8 mouse cellular contexts compared by ENCODE assay signal in genomic region chr5:136953440-136953951, GRCm38 (mm10). TPM values are rescaled to one million over a fixed set of nuclear protein-coding genes. Genes with fewer than 3 reads are reported as not detected.
DNase-seq lines count a peak whose midpoint lies in the region; ATAC-seq lines count a peak whose summit lies in the region.

No protein-coding gene starts in this region.

- peak; percentile 11 for DNase-seq in CD4-positive, CD25-positive, alpha-beta regulatory T cell, adult 2 months (ENCODE audit: low read depth, low spot score)
- DNase-seq in MN1 (ENCODE audit: low spot score): peak; percentile 57
- peak; percentile 52 for DNase-seq in layer of hippocampus, adult 9-10 months (ENCODE audit: low spot score)
- no peak for DNase-seq in frontal cortex, postnatal 25 days (ENCODE audit: low spot score in 2 of 2)

- no peaks in the 10 kb centered on the region for H3K9me3 ChIP-seq in megakaryocyte, embryonic 14.5 days

- peaks cover 26% of the 10 kb centered on the region for H3K36me3 ChIP-seq in megakaryocyte, embryonic 14.5 days (replicated peaks; ENCODE audit: low read length)

- no peak for ATAC-seq in CD4-positive, CD25-positive, alpha-beta regulatory T cell, adult 4 months
- 0 out of 2 replicates have a peak, but pooled peaks have one; percentile 29 for ATAC-seq in erythroblast, adult 5-6 weeks (replicated peaks; ENCODE audit: low FRiP score, poor library complexity, severe bottlenecking)
- ATAC-seq in hematopoietic stem cell, adult 5-6 weeks (replicated peaks in 1 of 2; ENCODE audit: insufficient read depth in 1 of 2, low FRiP score in 2 of 2, low TSS enrichment in 1 of 2, low read depth in 1 of 2, poor library complexity in 2 of 2, severe bottlenecking in 2 of 2): peak; percentile 24 to 51; a peak in 1 of 4 replicates

- H3K4me3 ChIP-seq in megakaryocyte, embryonic 14.5 days (replicated peaks): peak overlapping the region; percentile 93

- H3K4me1 ChIP-seq in megakaryocyte, embryonic 14.5 days: peaks cover 50% of the 10 kb centered on the region

- no peaks in the 10 kb centered on the region for H3K27me3 ChIP-seq in megakaryocyte, embryonic 14.5 days (replicated peaks)

RNA-seq across cellular contexts. Expression of gene Fis1, which starts 0.4 kb away (rescaled TPM):
- polyA plus RNA-seq in CD4-positive, CD25-positive, alpha-beta regulatory T cell, adult 4 months (2017; shearing (Covaris generic)): 100 to 1,000 TPM; 390 to 404 TPM
- 160 and 175 TPM in 2 replicates for total RNA-seq in erythroblast, adult 5-6 weeks (2015; ENCODE audit: low replicate concordance)
- 65.3 and 70.5 TPM in 2 replicates for total RNA-seq in erythroblast, adult 5-6 weeks (2017; ENCODE audit: low replicate concordance)
- 56.8 and 146 TPM in 2 replicates for total RNA-seq in hematopoietic stem cell, adult 5-6 weeks (2017)
- polyA plus RNA-seq in megakaryocyte, embryonic 14.5 days (2012; ENCODE audit: insufficient read depth, low replicate concordance): 1,064 and 1,998 TPM in 2 replicates

RNA-seq across cellular contexts. Expression of gene Cldn15, which starts 12.9 kb away (rescaled TPM):
- polyA plus RNA-seq in CD4-positive, CD25-positive, alpha-beta regulatory T cell, adult 4 months (2017; shearing (Covaris generic)): under 1 TPM in 1 of 2 experiments, not detected in 1; 0.34 TPM
- total RNA-seq in erythroblast, adult 5-6 weeks (2015; ENCODE audit: low replicate concordance): 5.8 and 14.0 TPM in 2 replicates
- total RNA-seq in erythroblast, adult 5-6 weeks (2017; ENCODE audit: low replicate concordance): 11.0 and 19.1 TPM in 2 replicates
- total RNA-seq in hematopoietic stem cell, adult 5-6 weeks (2017): 0.40 and 9.1 TPM in 2 replicates
- 0.90 and 4.8 TPM in 2 replicates for polyA plus RNA-seq in megakaryocyte, embryonic 14.5 days (2012; ENCODE audit: insufficient read depth, low replicate concordance)

RNA-seq across cellular contexts. Expression of gene Plod3, which starts 33.3 kb away (rescaled TPM):
- polyA plus RNA-seq in CD4-positive, CD25-positive, alpha-beta regulatory T cell, adult 4 months (2017; shearing (Covaris generic)): 1 to 10 TPM; 4.4 to 8.8 TPM
- total RNA-seq in erythroblast, adult 5-6 weeks (2015; ENCODE audit: low replicate concordance): 19.2 and 23.0 TPM in 2 replicates
- 20.6 and 36.1 TPM in 2 replicates for total RNA-seq in erythroblast, adult 5-6 weeks (2017; ENCODE audit: low replicate concordance)
- 33.3 and 37.8 TPM in 2 replicates for total RNA-seq in hematopoietic stem cell, adult 5-6 weeks (2017)
- polyA plus RNA-seq in megakaryocyte, embryonic 14.5 days (2012; ENCODE audit: insufficient read depth, low replicate concordance): 32.3 and 34.6 TPM in 2 replicates

RNA-seq across cellular contexts. Expression of gene Znhit1, which starts 34.3 kb away (rescaled TPM):
- polyA plus RNA-seq in CD4-positive, CD25-positive, alpha-beta regulatory T cell, adult 4 months (2017; shearing (Covaris generic)): 10 to 100 TPM; 50.3 to 67.0 TPM
- 24.4 and 32.2 TPM in 2 replicates for total RNA-seq in erythroblast, adult 5-6 weeks (2015; ENCODE audit: low replicate concordance)
- 15.8 and 17.7 TPM in 2 replicates for total RNA-seq in erythroblast, adult 5-6 weeks (2017; ENCODE audit: low replicate concordance)
- 14.8 and 38.6 TPM in 2 replicates for total RNA-seq in hematopoietic stem cell, adult 5-6 weeks (2017)
- polyA plus RNA-seq in megakaryocyte, embryonic 14.5 days (2012; ENCODE audit: insufficient read depth, low replicate concordance): 438 and 561 TPM in 2 replicates

RNA-seq across cellular contexts. Expression of gene Ift22, which starts 45.5 kb away (rescaled TPM):
- 10 to 100 TPM; 12.5 to 14.1 TPM for polyA plus RNA-seq in CD4-positive, CD25-positive, alpha-beta regulatory T cell, adult 4 months (2017; shearing (Covaris generic))
- 1.7 and 4.8 TPM in 2 replicates for total RNA-seq in erythroblast, adult 5-6 weeks (2015; ENCODE audit: low replicate concordance)
- total RNA-seq in erythroblast, adult 5-6 weeks (2017; ENCODE audit: low replicate concordance): 0.28 and 1.3 TPM in 2 replicates
- total RNA-seq in hematopoietic stem cell, adult 5-6 weeks (2017): 7.3 and 12.8 TPM in 2 replicates
- polyA plus RNA-seq in megakaryocyte, embryonic 14.5 days (2012; ENCODE audit: insufficient read depth, low replicate concordance): 13.9 and 14.8 TPM in 2 replicates

Comparison
In these comparisons a context has a peak if more than half of its experiments do, and no peak if none do; other contexts are left out.
1. DNase-seq: peak in CD4-positive, CD25-positive, alpha-beta regulatory T cell, adult 2 months (single experiment), MN1 (single experiment) and layer of hippocampus, adult 9-10 months (single experiment); none in frontal cortex, postnatal 25 days (0 of 2).